Mouse (Mus musculus): ENCODE measurements around the gene Styk1. TPM values are rescaled to one million over a fixed set of nuclear protein-coding genes. Genes with fewer than 3 reads are reported as not detected.

The Styk1 gene
- 4.3 and 4.9 TPM in 2 replicates for polyA plus RNA-seq (2014; fragmentation: Nextera tagmentation; extraction: Ambion mirVana)

DNA sequence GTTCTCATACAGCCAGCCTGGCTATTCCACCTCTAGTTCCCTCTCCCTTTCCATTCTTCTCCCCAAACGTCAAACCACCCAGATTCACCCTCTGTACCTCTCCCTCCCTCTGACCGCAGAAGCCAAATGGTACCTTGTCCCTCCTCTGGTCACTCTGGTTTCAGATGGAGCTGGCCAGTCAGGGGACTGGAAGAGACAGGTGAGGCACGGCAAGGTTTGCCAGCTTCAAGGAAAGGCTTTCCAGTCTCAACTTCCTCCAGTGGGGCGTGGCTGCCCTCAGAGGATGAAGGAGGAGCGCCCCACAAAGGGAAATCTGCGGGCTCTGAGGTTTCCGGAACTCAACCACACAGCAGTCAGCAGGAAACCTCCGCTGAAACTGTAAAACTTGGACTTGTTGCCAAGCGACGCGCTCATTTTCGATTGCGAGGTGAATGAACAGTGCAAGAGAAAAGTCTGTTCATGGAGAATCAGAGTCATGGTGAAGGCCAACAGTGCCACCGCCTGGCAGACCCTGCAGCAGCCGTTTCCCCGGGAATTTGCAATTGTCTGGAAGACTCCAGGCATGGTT, at the start of gene Styk1:
Gene Styk1, minus strand, starts transcription at position 246 of the 568 bp plus-strand sequence.
- peak; percentile 90 for ATAC-seq (ENCODE audit: low FRiP score)
- peak within 1 kb of the TSS; percentile 37 for H3K9ac ChIP-seq
- 0 out of 2 replicates have a peak, but pooled peaks cover 5% of the 10 kb centered on the region for H3K4me1 ChIP-seq (replicated peaks; ENCODE audit: control insufficient read depth, insufficient read depth, low read length)
- peak; percentile 88 for DNase-seq (ENCODE audit: low spot score)
- H3K36me3 ChIP-seq (replicated peaks; ENCODE audit: control insufficient read depth, insufficient read depth): no peaks in the 10 kb centered on the region
- peak within 1 kb of the TSS; percentile 29 for H3K4me3 ChIP-seq (replicated peaks; ENCODE audit: low read length)
- no peaks in the 10 kb centered on the region for H3K27me3 ChIP-seq (ENCODE audit: control insufficient read depth, insufficient read depth, low read length)
- no peak within 1 kb of the TSS for H3K27ac ChIP-seq
- WGBS: 1% methylated on average over 16 of the region's 16 CpGs
- no peaks in the 10 kb centered on the region for H3K9me3 ChIP-seq (ENCODE audit: control insufficient read depth, low read length)
- H3K4me2 ChIP-seq (replicated peaks): peak within 1 kb of the TSS; percentile 63

DNA sequence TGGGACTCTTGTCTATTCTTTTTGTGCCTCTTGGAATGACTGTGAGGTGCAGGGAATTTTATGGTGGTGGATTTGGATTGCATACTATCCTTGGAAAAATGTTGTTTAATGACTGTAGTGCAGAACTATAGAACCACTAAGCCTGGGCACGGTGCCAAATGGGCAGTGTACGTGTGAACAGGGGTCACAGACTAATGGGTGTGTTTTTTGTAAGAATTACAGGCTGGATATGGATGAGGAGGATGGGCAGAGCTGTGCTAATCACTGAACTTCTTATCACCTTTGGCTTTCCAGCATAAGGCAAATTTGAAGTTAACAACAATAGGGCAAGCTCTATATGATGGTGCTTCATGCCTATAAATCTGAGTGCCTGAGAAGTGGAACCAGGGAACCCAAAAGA, 49.6 kb upstream of the Styk1 start:
- H3K4me2 ChIP-seq (replicated peaks): no peak overlapping the region
- no peak overlapping the region for H3K27ac ChIP-seq
- H3K4me3 ChIP-seq (replicated peaks; ENCODE audit: low read length): no peak overlapping the region
- ATAC-seq (ENCODE audit: low FRiP score) (no peak), DNase-seq (ENCODE audit: low spot score) (no peak)
- WGBS: 61% methylated on average over 2 of the region's 2 CpGs
- no peaks in the 10 kb centered on the region for H3K36me3 ChIP-seq (replicated peaks; ENCODE audit: control insufficient read depth, insufficient read depth)
- no peaks in the 10 kb centered on the region for H3K4me1 ChIP-seq (replicated peaks; ENCODE audit: control insufficient read depth, insufficient read depth, low read length)
- no peaks in the 10 kb centered on the region for H3K9me3 ChIP-seq (ENCODE audit: control insufficient read depth, low read length)
- H3K27me3 ChIP-seq (ENCODE audit: control insufficient read depth, insufficient read depth, low read length): no peaks in the 10 kb centered on the region
- H3K9ac ChIP-seq: no peak overlapping the region

GRCm38 (mm10) chr6:131402606-131403005, 49.2 kb upstream of the Styk1 start:
- no peak overlapping the region for H3K4me3 ChIP-seq (replicated peaks; ENCODE audit: low read length)
- no peaks in the 10 kb centered on the region for H3K27me3 ChIP-seq (ENCODE audit: control insufficient read depth, insufficient read depth, low read length)
- H3K27ac ChIP-seq: no peak overlapping the region
- DNase-seq (ENCODE audit: low spot score) (no peak), ATAC-seq (ENCODE audit: low FRiP score) (no peak)
- H3K9ac ChIP-seq: no peak overlapping the region
- H3K4me1 ChIP-seq (replicated peaks; ENCODE audit: control insufficient read depth, insufficient read depth, low read length): no peaks in the 10 kb centered on the region
- no peak overlapping the region for H3K4me2 ChIP-seq (replicated peaks)
- H3K36me3 ChIP-seq (replicated peaks; ENCODE audit: control insufficient read depth, insufficient read depth): no peaks in the 10 kb centered on the region
- no peaks in the 10 kb centered on the region for H3K9me3 ChIP-seq (ENCODE audit: control insufficient read depth, low read length)

- no peaks in the 10 kb centered on the region for H3K4me1 ChIP-seq (replicated peaks; ENCODE audit: control insufficient read depth, insufficient read depth, low read length)
- WGBS: 82% methylated on average over 2 of the region's 2 CpGs
- ATAC-seq (ENCODE audit: low FRiP score) (no peak), DNase-seq (ENCODE audit: low spot score) (no peak)
- H3K9me3 ChIP-seq (ENCODE audit: control insufficient read depth, low read length): no peaks in the 10 kb centered on the region
- H3K36me3 ChIP-seq (replicated peaks; ENCODE audit: control insufficient read depth, insufficient read depth): no peaks in the 10 kb centered on the region
- H3K27ac ChIP-seq: no peak overlapping the region
- no peaks in the 10 kb centered on the region for H3K27me3 ChIP-seq (ENCODE audit: control insufficient read depth, insufficient read depth, low read length)
- H3K4me3 ChIP-seq (replicated peaks; ENCODE audit: low read length): no peak overlapping the region
- H3K9ac ChIP-seq: no peak overlapping the region
- no peak overlapping the region for H3K4me2 ChIP-seq (replicated peaks)
These were observed 47.9 kb upstream of the Styk1 start for GRCm38 (mm10) chr6:131401259-131401658.

GRCm38 (mm10) chr6:131396650-131397049, 43.3 kb upstream of the Styk1 start:
- no peak overlapping the region for H3K27ac ChIP-seq
- DNase-seq (ENCODE audit: low spot score) (no peak), ATAC-seq (ENCODE audit: low FRiP score) (no peak)
- H3K4me1 ChIP-seq (replicated peaks; ENCODE audit: control insufficient read depth, insufficient read depth, low read length): no peaks in the 10 kb centered on the region
- WGBS: 95% methylated on average over 1 of the region's 1 CpGs
- H3K4me2 ChIP-seq (replicated peaks): no peak overlapping the region
- H3K27me3 ChIP-seq (ENCODE audit: control insufficient read depth, insufficient read depth, low read length): no peaks in the 10 kb centered on the region
- H3K9me3 ChIP-seq (ENCODE audit: control insufficient read depth, low read length): no peaks in the 10 kb centered on the region
- no peak overlapping the region for H3K4me3 ChIP-seq (replicated peaks; ENCODE audit: low read length)
- no peaks in the 10 kb centered on the region for H3K36me3 ChIP-seq (replicated peaks; ENCODE audit: control insufficient read depth, insufficient read depth)
- no peak overlapping the region for H3K9ac ChIP-seq

DNA sequence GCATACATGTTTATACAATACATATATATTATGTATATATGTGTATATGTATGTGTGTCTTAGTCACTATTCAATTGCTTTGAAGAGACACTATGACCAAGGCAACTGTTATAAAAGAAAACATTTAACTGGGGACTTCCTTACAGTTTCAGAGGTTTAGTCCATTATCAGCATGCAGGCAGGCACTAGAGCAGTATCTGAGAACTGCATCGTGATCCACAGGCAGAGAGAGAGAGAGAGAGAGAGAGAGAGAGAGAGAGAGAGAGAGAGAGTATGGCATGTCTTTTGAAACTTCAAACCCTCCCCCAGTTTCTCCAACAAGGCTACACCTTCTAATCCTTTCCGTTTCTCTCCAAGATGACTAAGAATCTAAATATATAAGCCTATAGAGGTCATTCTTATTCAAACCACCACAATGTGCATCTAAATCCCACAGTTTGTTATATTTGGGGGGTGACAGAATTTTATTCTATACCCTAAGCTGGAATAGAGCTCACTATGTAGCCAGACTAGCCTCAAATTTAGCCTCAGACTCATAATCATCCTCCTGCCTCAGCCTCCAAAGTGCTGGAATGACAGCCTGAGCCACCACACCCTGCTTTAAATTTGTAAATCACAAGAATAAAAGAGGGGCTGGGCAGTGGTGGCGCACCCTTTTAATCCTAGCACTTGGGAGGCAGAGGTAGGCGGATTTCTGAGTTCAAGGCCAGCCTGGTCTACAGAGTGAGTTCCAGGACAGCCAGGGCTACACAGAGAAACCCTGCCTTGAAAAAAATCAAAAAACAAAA, 40.7 kb upstream of the Styk1 start:
- no peaks in the 10 kb centered on the region for H3K9me3 ChIP-seq (ENCODE audit: control insufficient read depth, low read length)
- H3K27me3 ChIP-seq (ENCODE audit: control insufficient read depth, insufficient read depth, low read length): no peaks in the 10 kb centered on the region
- no peak overlapping the region for H3K9ac ChIP-seq
- no peak overlapping the region for H3K4me2 ChIP-seq (replicated peaks)
- DNase-seq (ENCODE audit: low spot score) (no peak), ATAC-seq (ENCODE audit: low FRiP score) (no peak)
- WGBS: 80% methylated on average over 4 of the region's 4 CpGs
- no peak overlapping the region for H3K4me3 ChIP-seq (replicated peaks; ENCODE audit: low read length)
- H3K36me3 ChIP-seq (replicated peaks; ENCODE audit: control insufficient read depth, insufficient read depth): no peaks in the 10 kb centered on the region
- no peak overlapping the region for H3K27ac ChIP-seq
- peaks cover 2% of the 10 kb centered on the region; the same call in 1 of the 2 replicates for H3K4me1 ChIP-seq (replicated peaks; ENCODE audit: control insufficient read depth, insufficient read depth, low read length)

DNA sequence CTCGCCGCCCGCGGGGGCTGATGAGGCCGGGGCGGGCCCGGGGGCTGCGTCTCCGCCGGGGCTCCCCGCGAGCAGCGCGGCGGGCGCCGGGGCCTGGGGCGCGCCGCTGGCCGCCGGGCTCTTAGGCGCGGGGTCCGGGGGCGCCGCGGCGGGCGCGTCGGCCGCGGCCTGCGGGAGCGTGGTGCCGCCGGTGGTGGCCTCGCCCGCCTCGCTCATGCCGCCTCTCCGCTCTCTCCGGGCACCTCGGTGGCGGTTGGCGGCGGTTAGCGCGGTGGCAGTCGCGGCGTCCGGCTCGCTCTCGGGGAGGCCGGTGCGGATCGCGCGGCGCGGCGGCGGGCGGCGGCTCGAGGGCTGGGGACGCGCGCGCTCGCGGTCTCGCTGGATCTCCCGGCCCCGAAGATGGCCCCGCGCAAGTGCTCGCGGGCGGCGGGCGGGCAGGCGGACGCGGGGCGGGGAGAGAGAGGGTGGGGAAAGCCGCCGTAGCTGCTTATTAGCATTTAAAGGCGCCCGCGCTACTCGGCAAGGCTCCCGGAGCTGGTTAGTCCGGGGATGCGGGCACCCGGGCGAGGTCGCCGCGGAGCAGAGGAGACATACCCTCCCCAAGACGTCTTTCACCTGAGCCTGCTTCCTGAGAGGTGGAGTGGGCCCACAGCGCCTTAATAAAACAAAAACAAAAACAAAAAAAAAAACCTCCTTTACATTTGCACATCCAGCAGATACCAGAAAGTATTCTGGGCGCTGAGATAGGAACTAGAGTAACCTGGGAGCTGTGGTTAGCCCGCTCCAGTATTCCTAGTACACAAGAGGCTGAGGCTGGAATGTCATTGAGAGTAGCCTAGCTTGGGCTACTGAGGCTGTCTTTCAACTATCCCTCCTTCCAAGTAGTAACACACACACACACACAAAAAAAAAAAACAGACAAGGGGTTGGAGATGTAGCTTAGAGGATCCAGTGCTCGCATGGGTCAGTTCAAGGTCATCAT, 34.9 kb upstream of the Styk1 start, which contains the start of gene Ybx3:
Gene Ybx3, minus strand, starts transcription at position 437 of the 982 bp plus-strand sequence.
- Histone ChIP-seq H3K4me1 (replicated peaks; ENCODE audit: control insufficient read depth, insufficient read depth, low read length) (peaks cover 23% of the 10 kb centered on the region), H3K36me3 (replicated peaks; ENCODE audit: control insufficient read depth, insufficient read depth) (no peaks in the 10 kb centered on the region), H3K4me3 (replicated peaks; ENCODE audit: low read length) (peak within 1 kb of the TSS; percentile 76), H3K4me2 (replicated peaks) (peak within 1 kb of the TSS; percentile 82), H3K9ac (peak within 1 kb of the TSS; percentile 91), H3K9me3 (ENCODE audit: control insufficient read depth, low read length) (no peaks in the 10 kb centered on the region), H3K27ac (peak within 1 kb of the TSS; percentile 81), H3K27me3 (ENCODE audit: control insufficient read depth, insufficient read depth, low read length) (no peaks in the 10 kb centered on the region)
- peak; percentile 80 for DNase-seq (ENCODE audit: low spot score)
- peak; percentile 97 for ATAC-seq (ENCODE audit: low FRiP score)
- WGBS: under 1% methylated on average over 59 of the region's 107 CpGs

- DNase-seq (ENCODE audit: low spot score) (peak; percentile 28), ATAC-seq (ENCODE audit: low FRiP score) (peak; percentile 64)
- H3K4me1 ChIP-seq (replicated peaks; ENCODE audit: control insufficient read depth, insufficient read depth, low read length): peaks cover 30% of the 10 kb centered on the region
- H3K4me2 ChIP-seq (replicated peaks): peak overlapping the region; percentile 82
- H3K27me3 ChIP-seq (ENCODE audit: control insufficient read depth, insufficient read depth, low read length): no peaks in the 10 kb centered on the region
- peak overlapping the region; percentile 91 for H3K9ac ChIP-seq
- H3K36me3 ChIP-seq (replicated peaks; ENCODE audit: control insufficient read depth, insufficient read depth): no peaks in the 10 kb centered on the region
- no peaks in the 10 kb centered on the region for H3K9me3 ChIP-seq (ENCODE audit: control insufficient read depth, low read length)
- H3K4me3 ChIP-seq (replicated peaks; ENCODE audit: low read length): peak overlapping the region; percentile 76
- H3K27ac ChIP-seq: peak overlapping the region; percentile 81
- WGBS: under 1% methylated on average over 43 of the region's 43 CpGs
These were observed 34.0 kb upstream of the Styk1 start for GRCm38 (mm10) chr6:131387221-131388039.

All from hindbrain, embryonic 14.5 days (tissue).